Mouse (Mus musculus) adrenal gland, adult 18-20 months (tissue): Measurements from ENCODE around the gene Zfp108. TPM values are rescaled to one million over a fixed set of nuclear protein-coding genes. Genes with fewer than 3 reads are reported as not detected.

Experiments
- total RNA-seq, 2 experiments: library from RNA; stranded (reverse); gene quantifications; 1 replicate in 1 of 2; 2 replicates in 1 of 2; pipeline ENCODE4 v1.2.3; 2021

Zfp108 gene
- total RNA-seq, 2 experiments from 2014 or later, result 2.1 to 2.9 TPM

Other genes with a start within 250 kb of the Zfp108 start
- not detected for gene Vmn1r183, start 201.5 kb upstream of the Zfp108 start, total RNA-seq
- gene Zfp180, start 172.9 kb upstream of the Zfp108 start, total RNA-seq, result 10 to 100 TPM; 23.3 to 32.2 TPM
- gene Zfp112, start 142.5 kb upstream of the Zfp108 start, total RNA-seq, result 1 to 10 TPM; 3.3 to 4.1 TPM
- 10 to 100 TPM in 1 of 2 experiments, 1 to 10 TPM in 1; 8.7 to 10.0 TPM for gene Zfp235, start 120.6 kb upstream of the Zfp108 start, total RNA-seq
- gene Zfp114, start 79.7 kb upstream of the Zfp108 start, total RNA-seq, result under 1 TPM in 1 of 2 experiments, not detected in 1; 0.19 TPM
- gene Zfp111, start 43.4 kb upstream of the Zfp108 start, total RNA-seq, result 1 to 10 TPM; 7.2 to 8.2 TPM
- gene Zfp109, start 17.2 kb upstream of the Zfp108 start, total RNA-seq, result 1 to 10 TPM; 3.1 to 3.2 TPM
- gene Zfp93, start 15.6 kb downstream of the Zfp108 start, total RNA-seq, result 1 to 10 TPM; 3.1 to 4.5 TPM
- 1 to 10 TPM; 6.9 to 7.0 TPM for gene Zfp61, start 46.4 kb downstream of the Zfp108 start, total RNA-seq
- 1 to 10 TPM; 4.2 to 4.4 TPM for gene Zfp94, start 61.9 kb downstream of the Zfp108 start, total RNA-seq
- gene Tescl, start 79.1 kb downstream of the Zfp108 start, total RNA-seq, result 1 to 10 TPM in 1 of 2 experiments, under 1 TPM in 1; 0.73 to 1.3 TPM
- gene Lypd5, start 94.4 kb downstream of the Zfp108 start, total RNA-seq, result not detected
- 1 to 10 TPM in 1 of 2 experiments, under 1 TPM in 1; 0.60 to 1.5 TPM for gene Kcnn4, start 115.5 kb downstream of the Zfp108 start, total RNA-seq
- 10 to 100 TPM; 17.7 to 20.1 TPM for gene Smg9, start 144.8 kb downstream of the Zfp108 start, total RNA-seq
- not detected for gene Irgc1, start 197.5 kb downstream of the Zfp108 start, total RNA-seq
- 10 to 100 TPM in 1 of 2 experiments, 1 to 10 TPM in 1; 6.5 to 14.4 TPM for gene Plaur, start 207.7 kb downstream of the Zfp108 start, total RNA-seq
- 1 to 10 TPM; 3.5 TPM for gene Cadm4, start 227.2 kb downstream of the Zfp108 start, total RNA-seq